Mouse (Mus musculus) embryonic fibroblast, embryonic 13.5 days (primary cell): Measurements from ENCODE around the gene Actb.

Experiments
- CTCF ChIP-seq: IDR thresholded peaks from 2 replicates; pipeline ENCODE4 v1.5.1; 2011; ENCODE audit warnings: mild to moderate bottlenecking, control low read depth, low read length, moderate library complexity, borderline replicate concordance; ENCODE audit not compliant: insufficient read depth
- POLR2A ChIP-seq: IDR thresholded peaks from 2 replicates; pipeline ENCODE4 v1.6.1; 2011; ENCODE audit warnings: low read depth, mild to moderate bottlenecking, control low read depth, low read length, moderate library complexity

DNA sequence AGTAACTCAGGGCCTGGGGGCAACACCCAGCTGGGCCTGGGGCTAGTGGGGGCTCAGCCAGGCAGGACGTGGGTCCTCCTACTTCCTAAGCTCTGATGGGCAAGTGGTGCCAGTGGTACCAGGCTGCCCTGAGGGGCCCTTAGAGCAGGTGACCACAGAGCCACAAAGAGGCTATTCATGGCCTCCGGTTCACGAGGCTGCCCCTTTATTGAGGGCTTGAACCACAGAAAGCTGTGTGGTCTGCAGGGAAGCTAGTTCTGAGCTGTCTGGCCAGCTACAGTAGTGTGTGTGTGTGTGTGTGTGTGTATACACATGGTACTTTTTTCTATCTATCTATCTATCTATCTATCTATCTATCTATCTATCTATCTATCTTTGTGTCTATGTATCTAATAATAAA, 47.1 kb upstream of the Actb start:
- TF ChIP-seq POLR2A = no peak
- no peak for TF ChIP-seq CTCF
